Mouse (Mus musculus): ENCODE results near the gene Tmem87a.

Tmem87a gene

GRCm38 (mm10) chr2:120366501-120366900, 37.4 kb downstream of the Tmem87a start:
- no peak for DNase-seq (ENCODE audit: low spot score)

GRCm38 (mm10) chr2:120360425-120360824, 43.5 kb downstream of the Tmem87a start:
- DNase-seq (ENCODE audit: low spot score): no peak

- DNase-seq (ENCODE audit: low spot score): peak; percentile 88
These were observed 50.9 kb downstream of the Tmem87a start, which contains the start of gene Vps39 for GRCm38 (mm10) chr2:120352682-120353646. Vps39 (minus strand) TSS chr2:120353137.

GRCm38 (mm10) chr2:120351321-120351720, 52.6 kb downstream of the Tmem87a start:
- no peak for DNase-seq (ENCODE audit: low spot score)

GRCm38 (mm10) chr2:120348120-120348519, 55.8 kb downstream of the Tmem87a start:
- DNase-seq (ENCODE audit: low spot score): no peak

GRCm38 (mm10) chr2:120341741-120342140, 62.2 kb downstream of the Tmem87a start:
- no peak for DNase-seq (ENCODE audit: low spot score)

- peak; percentile 17 for DNase-seq (ENCODE audit: low spot score)
These were observed 66.0 kb downstream of the Tmem87a start for GRCm38 (mm10) chr2:120337886-120338285.

GRCm38 (mm10) chr2:120331575-120331974, 72.3 kb downstream of the Tmem87a start:
- DNase-seq (ENCODE audit: low spot score): no peak

GRCm38 (mm10) chr2:120315077-120315476, 88.8 kb downstream of the Tmem87a start:
- no peak for DNase-seq (ENCODE audit: low spot score)

GRCm38 (mm10) chr2:120314487-120314886, 89.4 kb downstream of the Tmem87a start:
- no peak for DNase-seq (ENCODE audit: low spot score)

GRCm38 (mm10) chr2:120313976-120314375, 89.9 kb downstream of the Tmem87a start, which contains the start of gene Pla2g4f:
Pla2g4f (minus strand) TSS chr2:120314165.
- no peak for DNase-seq (ENCODE audit: low spot score)

GRCm38 (mm10) chr2:120312276-120312825, 91.6 kb downstream of the Tmem87a start:
- no peak for DNase-seq (ENCODE audit: low spot score)

Measured in adipocyte (in vitro differentiated cells).